ENCODE assay signal across 9 mouse cellular contexts in genomic region chr12:99097618-99098066, GRCm38 (mm10).
A peak's percentile ranks its signal among the peaks of the same experiment; 100 is the strongest.
DNase-seq lines count a peak whose midpoint lies in the region; ATAC-seq and TF ChIP-seq lines count a peak whose summit lies in the region.
"Had no signal": no experiment of that assay in that cellular context is flagged by ENCODE, and none has a peak within 500 bp of the region (broad histone marks: within the 10 kb centered on the region; RNA-seq: fewer than 3 reads in every experiment).

No protein-coding gene starts in this region.

- H3K9me3 ChIP-seq in hindbrain, embryonic 16.5 days (ENCODE audit: control insufficient read depth, low read length) = no peaks in the 10 kb centered on the region
- 0 out of 2 replicates have a peak, but pooled peaks cover 2% of the 10 kb centered on the region for H3K9me3 ChIP-seq in hindbrain, postnatal 0 days (ENCODE audit: low read length)
- no peaks in the 10 kb centered on the region for H3K9me3 ChIP-seq in heart, embryonic 12.5 days (replicated peaks)

- no peak for TF ChIP-seq CTCF in hindbrain, postnatal 0 days (IDR thresholded peaks at IDR 0.05; ENCODE audit: low read depth)

- no peak for DNase-seq in hindbrain, postnatal 0 days (ENCODE audit: low spot score)
- DNase-seq in kidney, postnatal 25 days = peak; percentile 27 to 70
- DNase-seq in lung, postnatal 10 days = peak; percentile 55
- DNase-seq in layer of hippocampus, adult 9-10 months (ENCODE audit: low spot score) = no peak
- no peak for DNase-seq in retina, embryonic 14.5 days (ENCODE audit: low spot score)
- DNase-seq in cerebellum, postnatal 36 days = no peak

- H3K27ac ChIP-seq in hindbrain, embryonic 16.5 days (ENCODE audit: low read depth, low read length) = no peak overlapping the region
- H3K27ac ChIP-seq in hindbrain, postnatal 0 days = no peak overlapping the region
- no peak overlapping the region for H3K27ac ChIP-seq in heart, embryonic 12.5 days (ENCODE audit: poor library complexity, severe bottlenecking)

- H3K27me3 ChIP-seq in hindbrain, embryonic 16.5 days (replicated peaks; ENCODE audit: control insufficient read depth, insufficient read depth, low read length) = no peaks in the 10 kb centered on the region
- no peaks in the 10 kb centered on the region for H3K27me3 ChIP-seq in hindbrain, postnatal 0 days (ENCODE audit: insufficient read depth, low read length)
- H3K27me3 ChIP-seq in heart, embryonic 12.5 days (replicated peaks) = no peaks in the 10 kb centered on the region

- 81% methylated on average over 17 of the region's 17 CpGs for WGBS in hindbrain, embryonic 16.5 days
- 83% methylated on average over 17 of the region's 17 CpGs for whole genome bisulfite sequencing in hindbrain, postnatal 0 days
- WGBS in heart, embryonic 12.5 days = 70% methylated on average over 17 of the region's 17 CpGs

- H3K4me2 ChIP-seq in hindbrain, embryonic 16.5 days (ENCODE audit: low read length) = no peak overlapping the region
- H3K4me2 ChIP-seq in hindbrain, postnatal 0 days (ENCODE audit: low read depth, low read length) = no peak overlapping the region
- no peak overlapping the region for H3K4me2 ChIP-seq in heart, embryonic 12.5 days

- no peaks in the 10 kb centered on the region for H3K36me3 ChIP-seq in hindbrain, embryonic 16.5 days (ENCODE audit: control insufficient read depth, insufficient read depth, low read length)
- H3K36me3 ChIP-seq in hindbrain, postnatal 0 days (ENCODE audit: insufficient read depth, low read length) = no peaks in the 10 kb centered on the region
- no peaks in the 10 kb centered on the region for H3K36me3 ChIP-seq in heart, embryonic 12.5 days

- H3K9ac ChIP-seq in hindbrain, embryonic 16.5 days (ENCODE audit: low read depth, low read length) = no peak overlapping the region
- no peak overlapping the region for H3K9ac ChIP-seq in hindbrain, postnatal 0 days (replicated peaks; ENCODE audit: low read length)
- no peak overlapping the region for H3K9ac ChIP-seq in heart, embryonic 12.5 days

- ATAC-seq in hindbrain, embryonic 16.5 days = peak; percentile 20; the same call in 1 of the 2 replicates
- no peak for ATAC-seq in hindbrain, postnatal 0 days
- ATAC-seq in heart, embryonic 12.5 days (ENCODE audit: insufficient number of reproducible peaks, low FRiP score) = peak; percentile 55; the same call in 1 of the 2 replicates

- H3K4me3 ChIP-seq in hindbrain, embryonic 16.5 days (ENCODE audit: low read length) = no peak overlapping the region
- H3K4me3 ChIP-seq in hindbrain, postnatal 0 days (ENCODE audit: low read length) = no peak overlapping the region
- no peak overlapping the region for H3K4me3 ChIP-seq in heart, embryonic 12.5 days
- H3K4me3 ChIP-seq: myocyte had no signal

- H3K4me1 ChIP-seq in hindbrain, embryonic 16.5 days (ENCODE audit: control insufficient read depth, insufficient read depth, low read depth, low read length) = no peaks in the 10 kb centered on the region
- H3K4me1 ChIP-seq in hindbrain, postnatal 0 days (ENCODE audit: insufficient read depth, low read length) = no peaks in the 10 kb centered on the region
- H3K4me1 ChIP-seq in heart, embryonic 12.5 days (replicated peaks) = peaks cover 10% of the 10 kb centered on the region

Comparison
In these comparisons a context has a peak if more than half of its experiments do, and no peak if none do; other contexts are left out.
1. DNase-seq: peak in kidney, postnatal 25 days (2 of 2) and lung, postnatal 10 days (single experiment); none in hindbrain, postnatal 0 days (single experiment), layer of hippocampus, adult 9-10 months (single experiment), retina, embryonic 14.5 days (single experiment) and cerebellum, postnatal 36 days (0 of 2).